Mouse (Mus musculus) limb, embryonic 13.5 days (tissue): ENCODE data around the gene Tmem223. TPM values are rescaled to one million over a fixed set of nuclear protein-coding genes. Genes with fewer than 3 reads are reported as not detected.

Source experiments
- ATAC-seq: fragments of 200-750 bp; cut with Nextera tagmentation; 2 replicates; pipeline ENCODE4 v1.8.0; 2017; ENCODE audit warnings: low read depth, moderate number of reproducible peaks, moderate TSS enrichment; ENCODE audit not compliant: low FRiP score
- H3K27ac ChIP-seq: fragments of 300-500 bp; sonication (generic); 2 replicates; pipeline ENCODE4 v1.5.1; 2015; ENCODE audit warnings: inconsistent platforms, mild to moderate bottlenecking, moderate library complexity
- H3K27me3 ChIP-seq: fragments of 300-500 bp; sonication (generic); 2 replicates; pipeline ENCODE4 v1.6.1; 2015; ENCODE audit warnings: mild to moderate bottlenecking, inconsistent platforms
- H3K36me3 ChIP-seq: fragments of 300-500 bp; sonication (generic); 2 replicates; pipeline ENCODE4 v1.6.1; 2015; ENCODE audit warnings: inconsistent platforms, mild to moderate bottlenecking, moderate library complexity
- H3K4me1 ChIP-seq: fragments of 300-500 bp; sonication (generic); 2 replicates; pipeline ENCODE4 v1.6.1; 2015; ENCODE audit warnings: inconsistent platforms
- H3K4me2 ChIP-seq: fragments of 300-500 bp; sonication (generic); replicated peaks from 2 replicates; pipeline ENCODE4 v1.6.1; 2015; ENCODE audit warnings: inconsistent platforms, mild to moderate bottlenecking, moderate library complexity
- H3K4me3 ChIP-seq: fragments of 300-500 bp; sonication (generic); 2 replicates; pipeline ENCODE4 v1.5.1; 2015; ENCODE audit warnings: moderate library complexity, mild to moderate bottlenecking, inconsistent platforms
- H3K9ac ChIP-seq: fragments of 300-500 bp; sonication (generic); 2 replicates; pipeline ENCODE4 v1.6.1; 2015; ENCODE audit warnings: mild to moderate bottlenecking, inconsistent platforms
- H3K9me3 ChIP-seq: fragments of 300-500 bp; sonication (generic); 2 replicates; pipeline ENCODE4 v1.6.1; 2016; ENCODE audit warnings: inconsistent platforms
- WGBS: fragments of 180-500 bp; shearing (Covaris S2); methylation state at CpG from one replicate; pipeline ENCODE4 v1.1.7; 2015; 5-methylcytosine and 5-hydroxymethylcytosine counted together
- polyA plus RNA-seq: library from polyadenylated mRNA; unstranded; fragments of >200 nt; fragmentation: Nextera tagmentation; extraction: Ambion mirVana; gene quantifications from 2 replicates; pipeline ENCODE4 v1.2.1, GENCODE M21; 2015

Tmem223 gene
- polyA plus RNA-seq, 1 experiment from 2014 or later, result 211 TPM

GRCm38 (mm10) chr19:8756635-8757387, 14.0 kb upstream of the Tmem223 start, which contains the start of gene Nxf1:
TSS of gene Nxf1 (plus strand) at chr19:8757073.
- WGBS, result under 1% methylated on average over 74 of the region's 75 CpGs
- H3K4me1 ChIP-seq, result peaks cover 28% of the 10 kb centered on the region

GRCm38 (mm10) chr19:8757471-8757998, 13.3 kb upstream of the Tmem223 start:
- Histone ChIP-seq H3K9me3 (no peaks in the 10 kb centered on the region), H3K4me1 (peaks cover 28% of the 10 kb centered on the region), H3K9ac (peak overlapping the region; percentile 95), H3K4me3 (peak overlapping the region; percentile 98), H3K4me2 (peak overlapping the region; percentile 86), H3K36me3 (peaks cover 40% of the 10 kb centered on the region), H3K27me3 (no peaks in the 10 kb centered on the region), H3K27ac (peak overlapping the region; percentile 90)
- ATAC-seq, result no peak
- 2% methylated on average over 14 of the region's 14 CpGs for WGBS

More at GRCm38 (mm10) chr19:8756635-8757387, 14.0 kb upstream of the Tmem223 start, which contains the start of gene Nxf1:
- no peaks in the 10 kb centered on the region for H3K27me3 ChIP-seq
- H3K9me3 ChIP-seq, result no peaks in the 10 kb centered on the region
- H3K9ac ChIP-seq, result peak within 1 kb of the TSS; percentile 95
- H3K27ac ChIP-seq, result peak within 1 kb of the TSS; percentile 90
- peak; percentile 93 for ATAC-seq
- peaks cover 40% of the 10 kb centered on the region for H3K36me3 ChIP-seq
- peak within 1 kb of the TSS; percentile 98 for H3K4me3 ChIP-seq
- peak within 1 kb of the TSS; percentile 86 for H3K4me2 ChIP-seq

GRCm38 (mm10) chr19:8758899-8759298, 11.9 kb upstream of the Tmem223 start:
- WGBS, result 85% methylated on average over 2 of the region's 2 CpGs
- H3K4me1 ChIP-seq, result peaks cover 28% of the 10 kb centered on the region
- no peak for ATAC-seq
- H3K9ac ChIP-seq, result no peak overlapping the region
- H3K4me3 ChIP-seq, result no peak overlapping the region
- peak overlapping the region; percentile 86 for H3K4me2 ChIP-seq
- no peaks in the 10 kb centered on the region for H3K27me3 ChIP-seq
- H3K36me3 ChIP-seq, result peaks cover 40% of the 10 kb centered on the region
- H3K9me3 ChIP-seq, result no peaks in the 10 kb centered on the region
- no peak overlapping the region for H3K27ac ChIP-seq

GRCm38 (mm10) chr19:8760757-8761156, 10.0 kb upstream of the Tmem223 start:
- Histone ChIP-seq H3K27me3 (no peaks in the 10 kb centered on the region), H3K9me3 (peaks cover 5% of the 10 kb centered on the region; the same call in 1 of the 2 replicates), H3K4me1 (peaks cover 19% of the 10 kb centered on the region), H3K36me3 (peaks cover 41% of the 10 kb centered on the region), H3K4me2 (no peak overlapping the region), H3K9ac (no peak overlapping the region), H3K4me3 (no peak overlapping the region), H3K27ac (no peak overlapping the region)
- no peak for ATAC-seq
- WGBS, result 88% methylated on average over 2 of the region's 2 CpGs

GRCm38 (mm10) chr19:8763276-8763675, 7.5 kb upstream of the Tmem223 start:
- H3K27ac ChIP-seq, result no peak overlapping the region
- H3K9me3 ChIP-seq, result peaks cover 5% of the 10 kb centered on the region; the same call in 1 of the 2 replicates
- no peaks in the 10 kb centered on the region for H3K27me3 ChIP-seq
- H3K4me1 ChIP-seq, result peaks cover 8% of the 10 kb centered on the region
- no peak overlapping the region for H3K9ac ChIP-seq
- H3K4me3 ChIP-seq, result no peak overlapping the region
- peaks cover 64% of the 10 kb centered on the region for H3K36me3 ChIP-seq
- ATAC-seq, result no peak
- no peak overlapping the region for H3K4me2 ChIP-seq
- WGBS, result 94% methylated on average over 4 of the region's 4 CpGs

GRCm38 (mm10) chr19:8765562-8765961, 5.2 kb upstream of the Tmem223 start:
- Histone ChIP-seq H3K4me2 (no peak overlapping the region), H3K9me3 (peaks cover 5% of the 10 kb centered on the region; the same call in 1 of the 2 replicates), H3K4me3 (no peak overlapping the region), H3K27ac (no peak overlapping the region), H3K9ac (no peak overlapping the region), H3K27me3 (no peaks in the 10 kb centered on the region), H3K36me3 (peaks cover 86% of the 10 kb centered on the region), H3K4me1 (peaks cover 5% of the 10 kb centered on the region; the same call in 1 of the 2 replicates)
- no peak for ATAC-seq
- WGBS, result 94% methylated on average over 9 of the region's 9 CpGs

- Histone ChIP-seq H3K9me3 (no peaks in the 10 kb centered on the region), H3K36me3 (peaks cover 50% of the 10 kb centered on the region), H3K4me1 (peaks cover 33% of the 10 kb centered on the region), H3K27me3 (no peaks in the 10 kb centered on the region), H3K4me3 (peak overlapping the region; percentile 76), H3K4me2 (peak overlapping the region; percentile 95), H3K27ac (peak overlapping the region; percentile 98; the same call in 1 of the 2 replicates), H3K9ac (peak overlapping the region; percentile 93)
- 86% methylated on average over 5 of the region's 5 CpGs for WGBS
- no peak for ATAC-seq
Measured at GRCm38 (mm10) chr19:8772996-8773395, 2.2 kb downstream of the Tmem223 start.

GRCm38 (mm10) chr19:8773409-8773808, 2.6 kb downstream of the Tmem223 start:
- Histone ChIP-seq H3K36me3 (peaks cover 50% of the 10 kb centered on the region), H3K4me2 (peak overlapping the region; percentile 95), H3K4me3 (peak overlapping the region; percentile 76), H3K9ac (peak overlapping the region; percentile 93), H3K27ac (peak overlapping the region; percentile 98; the same call in 1 of the 2 replicates), H3K9me3 (no peaks in the 10 kb centered on the region), H3K27me3 (no peaks in the 10 kb centered on the region), H3K4me1 (peaks cover 33% of the 10 kb centered on the region)
- ATAC-seq, result no peak
- WGBS, result 55% methylated on average over 6 of the region's 6 CpGs

GRCm38 (mm10) chr19:8774086-8774835, 3.5 kb downstream of the Tmem223 start, which contains the start of gene Tmem179b:
TSS of gene Tmem179b (minus strand) at chr19:8774467.
- ATAC-seq, result peak; percentile 94
- WGBS, result under 1% methylated on average over 68 of the region's 68 CpGs

GRCm38 (mm10) chr19:8774951-8775421, 4.2 kb downstream of the Tmem223 start:
- Histone ChIP-seq H3K27ac (peak overlapping the region; percentile 98), H3K9ac (peak overlapping the region; percentile 93), H3K9me3 (no peaks in the 10 kb centered on the region), H3K36me3 (peaks cover 45% of the 10 kb centered on the region), H3K4me1 (peaks cover 33% of the 10 kb centered on the region), H3K4me3 (peak overlapping the region; percentile 76), H3K27me3 (no peaks in the 10 kb centered on the region), H3K4me2 (peak overlapping the region; percentile 95)
- WGBS, result 5% methylated on average over 20 of the region's 20 CpGs
- no peak; the same call in 1 of the 2 replicates for ATAC-seq

More at GRCm38 (mm10) chr19:8774086-8774835, 3.5 kb downstream of the Tmem223 start, which contains the start of gene Tmem179b:
- Histone ChIP-seq H3K4me3 (peak within 1 kb of the TSS; percentile 76), H3K4me2 (peak within 1 kb of the TSS; percentile 95), H3K27me3 (no peaks in the 10 kb centered on the region), H3K4me1 (peaks cover 33% of the 10 kb centered on the region), H3K9me3 (no peaks in the 10 kb centered on the region), H3K9ac (peak within 1 kb of the TSS; percentile 93), H3K27ac (peak within 1 kb of the TSS; percentile 98), H3K36me3 (peaks cover 48% of the 10 kb centered on the region)

- Histone ChIP-seq H3K4me1 (peaks cover 8% of the 10 kb centered on the region), H3K4me2 (peak within 1 kb of the TSS; percentile 74), H3K9ac (peak within 1 kb of the TSS; percentile 64), H3K27me3 (no peaks in the 10 kb centered on the region), H3K27ac (peak within 1 kb of the TSS; percentile 81), H3K36me3 (peaks cover 40% of the 10 kb centered on the region), H3K4me3 (peak within 1 kb of the TSS; percentile 73), H3K9me3 (no peaks in the 10 kb centered on the region)
- WGBS, result 1% methylated on average over 31 of the region's 32 CpGs
- ATAC-seq, result peak; percentile 99
Measured at GRCm38 (mm10) chr19:8786008-8786781, 15.4 kb downstream of the Tmem223 start, which contains the start of gene Taf6l. TSS of gene Taf6l (minus strand) at chr19:8786417.
